Mouse (Mus musculus) hindbrain, embryonic 15.5 days (tissue): ENCODE results near the gene Skap2. TPM values are rescaled to one million over a fixed set of nuclear protein-coding genes. Genes with fewer than 3 reads are reported as not detected.

Source experiments
- ATAC-seq: fragments of 200-750 bp; cut with Nextera tagmentation; 2 replicates; pipeline ENCODE4 v1.8.0; 2017; ENCODE audit warnings: low read depth, moderate number of reproducible peaks, moderate TSS enrichment; ENCODE audit not compliant: low FRiP score
- H3K27ac ChIP-seq: fragments of 300-500 bp; sonication (generic); replicated peaks from 2 replicates; pipeline ENCODE4 v1.5.1; 2015; ENCODE audit warnings: mild to moderate bottlenecking, inconsistent platforms
- H3K27me3 ChIP-seq: fragments of 300-500 bp; sonication (generic); 2 replicates; pipeline ENCODE4 v1.6.1; 2015; ENCODE audit warnings: control low read depth, inconsistent platforms
- H3K36me3 ChIP-seq: fragments of 300-500 bp; sonication (generic); 2 replicates; pipeline ENCODE4 v1.6.1; 2015; ENCODE audit warnings: control low read depth, inconsistent platforms
- H3K4me1 ChIP-seq: fragments of 300-500 bp; sonication (generic); replicated peaks from 2 replicates; pipeline ENCODE4 v1.6.1; 2015; ENCODE audit warnings: control low read depth, inconsistent platforms
- H3K4me2 ChIP-seq: fragments of 300-500 bp; sonication (generic); 2 replicates; pipeline ENCODE4 v1.6.1; 2015; ENCODE audit warnings: moderate library complexity, mild to moderate bottlenecking, inconsistent platforms
- H3K4me3 ChIP-seq: fragments of 300-500 bp; sonication (generic); 2 replicates; pipeline ENCODE4 v1.5.1; 2015; ENCODE audit warnings: mild to moderate bottlenecking, inconsistent platforms
- H3K9ac ChIP-seq: fragments of 300-500 bp; sonication (generic); 2 replicates; pipeline ENCODE4 v1.6.1; 2015; ENCODE audit warnings: inconsistent platforms
- H3K9me3 ChIP-seq: fragments of 300-500 bp; sonication (generic); 2 replicates; pipeline ENCODE4 v1.6.1; 2016; ENCODE audit warnings: control low read depth, inconsistent platforms
- WGBS: fragments of 180-500 bp; shearing (Covaris S2); methylation state at CpG from one replicate; pipeline ENCODE4 v1.1.7; 2015; 5-methylcytosine and 5-hydroxymethylcytosine counted together
- polyA plus RNA-seq: library from polyadenylated mRNA; unstranded; fragments of >200 nt; fragmentation: Nextera tagmentation; extraction: Ambion mirVana; gene quantifications from 2 replicates; pipeline ENCODE4 v1.2.1, GENCODE M21; 2015

The Skap2 gene
- polyA plus RNA-seq, 1 experiment from 2014 or later: 27.4 TPM

- 86% methylated on average over 9 of the region's 9 CpGs for WGBS
- H3K27ac ChIP-seq: no peak overlapping the region
- H3K4me2 ChIP-seq: no peak overlapping the region
- H3K4me3 ChIP-seq: no peak overlapping the region
- H3K9ac ChIP-seq: no peak overlapping the region
- no peaks in the 10 kb centered on the region for H3K27me3 ChIP-seq
- H3K4me1 ChIP-seq: no peaks in the 10 kb centered on the region
- H3K36me3 ChIP-seq: no peaks in the 10 kb centered on the region
- no peak for ATAC-seq
- no peaks in the 10 kb centered on the region for H3K9me3 ChIP-seq
Observed at GRCm38 (mm10) chr6:51824136-51824830, 188.1 kb downstream of the Skap2 start.

GRCm38 (mm10) chr6:51822049-51822448 lies 190.3 kb downstream of the Skap2 start:
- Histone ChIP-seq H3K36me3 (no peaks in the 10 kb centered on the region), H3K4me1 (no peaks in the 10 kb centered on the region), H3K9ac (no peak overlapping the region), H3K4me2 (no peak overlapping the region), H3K4me3 (no peak overlapping the region), H3K27ac (no peak overlapping the region), H3K27me3 (no peaks in the 10 kb centered on the region), H3K9me3 (no peaks in the 10 kb centered on the region; the same call in 1 of the 2 replicates)
- WGBS: 87% methylated on average over 4 of the region's 4 CpGs
- ATAC-seq: no peak

GRCm38 (mm10) chr6:51820853-51821252 lies 191.5 kb downstream of the Skap2 start:
- no peaks in the 10 kb centered on the region for H3K27me3 ChIP-seq
- H3K4me3 ChIP-seq: no peak overlapping the region
- no peak overlapping the region for H3K9ac ChIP-seq
- H3K4me2 ChIP-seq: no peak overlapping the region
- no peaks in the 10 kb centered on the region for H3K4me1 ChIP-seq
- H3K27ac ChIP-seq: no peak overlapping the region
- no peak for ATAC-seq
- no peaks in the 10 kb centered on the region; the same call in 1 of the 2 replicates for H3K9me3 ChIP-seq
- WGBS: 86% methylated on average over 5 of the region's 5 CpGs
- H3K36me3 ChIP-seq: no peaks in the 10 kb centered on the region

DNA sequence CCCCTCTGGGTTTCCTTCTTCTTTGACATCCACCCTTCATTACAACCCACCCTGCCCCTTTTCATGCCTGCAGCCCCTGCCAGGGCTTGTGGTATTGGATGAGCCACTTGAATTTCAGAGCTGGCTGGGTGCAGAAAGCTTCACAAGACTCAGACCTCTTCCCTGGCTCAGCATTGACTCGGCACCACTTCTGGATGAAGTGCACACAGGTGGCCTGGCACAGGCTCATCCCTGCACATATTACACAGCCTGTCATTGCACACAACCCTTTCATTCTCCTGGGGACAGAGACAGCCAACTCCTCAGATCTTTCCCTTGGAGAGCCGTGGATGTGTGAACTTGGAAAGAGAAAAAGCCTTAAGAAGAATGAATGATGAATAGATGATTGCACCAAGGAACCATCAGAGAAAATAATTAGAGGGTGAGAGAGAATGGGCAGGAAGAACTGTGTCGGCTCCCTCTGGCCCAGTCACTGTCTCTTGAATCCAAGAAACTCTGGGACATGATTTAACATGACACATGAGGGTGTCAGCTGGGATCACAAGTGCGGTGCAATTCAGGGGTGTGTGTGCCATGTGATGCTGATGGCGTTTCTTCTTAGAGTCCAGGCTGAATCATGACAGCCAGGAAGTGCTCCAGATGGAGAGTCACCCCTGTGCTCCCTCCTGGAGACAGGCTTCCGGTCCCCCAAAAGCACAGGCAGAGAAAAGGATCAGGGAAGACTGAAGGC lies 195.3 kb downstream of the Skap2 start:
- H3K27ac ChIP-seq: no peak overlapping the region
- H3K9ac ChIP-seq: no peak overlapping the region
- no peaks in the 10 kb centered on the region for H3K27me3 ChIP-seq
- H3K36me3 ChIP-seq: no peaks in the 10 kb centered on the region
- no peak overlapping the region for H3K4me2 ChIP-seq
- WGBS: 77% methylated on average over 6 of the region's 6 CpGs
- no peaks in the 10 kb centered on the region for H3K4me1 ChIP-seq
- ATAC-seq: no peak
- H3K9me3 ChIP-seq: no peaks in the 10 kb centered on the region; the same call in 1 of the 2 replicates
- H3K4me3 ChIP-seq: no peak overlapping the region

- no peaks in the 10 kb centered on the region for H3K9me3 ChIP-seq
Observed at GRCm38 (mm10) chr6:51810906-51811305, 201.4 kb downstream of the Skap2 start.

GRCm38 (mm10) chr6:51809164-51809824 lies 203.1 kb downstream of the Skap2 start:
- Histone ChIP-seq H3K9ac (no peak overlapping the region), H3K27me3 (no peaks in the 10 kb centered on the region), H3K4me2 (no peak overlapping the region), H3K27ac (no peak overlapping the region), H3K36me3 (no peaks in the 10 kb centered on the region), H3K4me3 (no peak overlapping the region), H3K9me3 (no peaks in the 10 kb centered on the region), H3K4me1 (no peaks in the 10 kb centered on the region)
- no peak for ATAC-seq
- 80% methylated on average over 12 of the region's 12 CpGs for WGBS

More at GRCm38 (mm10) chr6:51810906-51811305, 201.4 kb downstream of the Skap2 start:
- H3K4me2 ChIP-seq: no peak overlapping the region
- 93% methylated on average over 4 of the region's 4 CpGs for WGBS
- no peak overlapping the region for H3K27ac ChIP-seq
- H3K4me1 ChIP-seq: no peaks in the 10 kb centered on the region
- no peaks in the 10 kb centered on the region for H3K36me3 ChIP-seq
- no peaks in the 10 kb centered on the region for H3K27me3 ChIP-seq
- no peak overlapping the region for H3K4me3 ChIP-seq
- no peak for ATAC-seq
- no peak overlapping the region for H3K9ac ChIP-seq

GRCm38 (mm10) chr6:51808011-51808410 lies 204.3 kb downstream of the Skap2 start:
- Histone ChIP-seq H3K4me1 (no peaks in the 10 kb centered on the region), H3K36me3 (no peaks in the 10 kb centered on the region), H3K9me3 (no peaks in the 10 kb centered on the region), H3K9ac (no peak overlapping the region), H3K4me3 (no peak overlapping the region), H3K4me2 (no peak overlapping the region), H3K27ac (no peak overlapping the region), H3K27me3 (no peaks in the 10 kb centered on the region)
- 80% methylated on average over 6 of the region's 6 CpGs for WGBS
- ATAC-seq: no peak

Other genes starting within 250 kb of the Skap2 start
- 1.3 and 1.8 TPM in 2 replicates for gene Hoxa1, start 145.8 kb upstream of the Skap2 start, polyA plus RNA-seq
- gene Hoxa2, start 152.3 kb upstream of the Skap2 start, polyA plus RNA-seq: 22.4 and 26.8 TPM in 2 replicates
- 4.0 and 4.3 TPM in 2 replicates for gene 5730596B20Rik, start 164.9 kb upstream of the Skap2 start, polyA plus RNA-seq
- 10.6 and 12.2 TPM in 2 replicates for gene Hoxa4, start 179.2 kb upstream of the Skap2 start, polyA plus RNA-seq
- 105 and 115 TPM in 2 replicates for gene Hoxa5, start 192.0 kb upstream of the Skap2 start, polyA plus RNA-seq
- 10.4 and 13.4 TPM in 2 replicates for gene Hoxa6, start 196.2 kb upstream of the Skap2 start, polyA plus RNA-seq
- gene Hoxa3, start 200.8 kb upstream of the Skap2 start, polyA plus RNA-seq: 15.7 and 16.3 TPM in 2 replicates
- not detected in 2 replicates for gene Gm28308, start 200.8 kb upstream of the Skap2 start, polyA plus RNA-seq
- gene Hoxa7, start 209.3 kb upstream of the Skap2 start, polyA plus RNA-seq: 8.3 and 20.5 TPM in 2 replicates
- gene Hoxa9, start 218.5 kb upstream of the Skap2 start, polyA plus RNA-seq: 0.58 and 3.4 TPM in 2 replicates
- 0.28 and 0.40 TPM in 2 replicates for gene Hoxa10, start 228.3 kb upstream of the Skap2 start, polyA plus RNA-seq
- not detected in 2 replicates for gene Hoxa11, start 233.3 kb upstream of the Skap2 start, polyA plus RNA-seq
- 0.07 TPM in 1 of 2 replicates, not detected in the other for gene Hoxa13, start 248.3 kb upstream of the Skap2 start, polyA plus RNA-seq